Mouse (Mus musculus) kidney, embryonic 16.5 days (tissue): Measurements from ENCODE around the gene Hebp2. TPM values are rescaled to one million over a fixed set of nuclear protein-coding genes. Genes with fewer than 3 reads are reported as not detected.

Source experiments
- ATAC-seq: fragments of 200-750 bp; cut with Nextera tagmentation; 2 replicates; pipeline ENCODE4 v1.8.0; 2017; ENCODE audit warnings: moderate TSS enrichment; ENCODE audit not compliant: low FRiP score, low TSS enrichment
- H3K27ac ChIP-seq: fragments of 300-500 bp; sonication (generic); 2 replicates; pipeline ENCODE4 v1.5.1; 2014; ENCODE audit warnings: low read length
- H3K27me3 ChIP-seq: fragments of 300-500 bp; sonication (generic); 2 replicates; pipeline ENCODE4 v1.6.1; 2014; ENCODE audit warnings: low read length, control low read depth, mixed read lengths; ENCODE audit not compliant: insufficient read depth
- H3K36me3 ChIP-seq: fragments of 300-500 bp; sonication (generic); 2 replicates; pipeline ENCODE4 v1.6.1; 2014; ENCODE audit warnings: low read length, control low read depth, mixed read lengths; ENCODE audit not compliant: insufficient read depth
- H3K4me1 ChIP-seq: fragments of 300-500 bp; sonication (generic); 2 replicates; pipeline ENCODE4 v1.6.1; 2014; ENCODE audit warnings: low read length, control low read depth, mixed read lengths; ENCODE audit not compliant: insufficient read depth
- H3K4me2 ChIP-seq: fragments of 300-500 bp; sonication (generic); replicated peaks from 2 replicates; pipeline ENCODE4 v1.6.1; 2014; ENCODE audit warnings: low read depth, low read length
- H3K4me3 ChIP-seq: fragments of 300-500 bp; sonication (generic); 2 replicates; pipeline ENCODE4 v1.5.1; 2014; ENCODE audit warnings: mild to moderate bottlenecking, low read length
- H3K9ac ChIP-seq: fragments of 300-500 bp; sonication (generic); replicated peaks from 2 replicates; pipeline ENCODE4 v1.6.1; 2014; ENCODE audit warnings: low read length
- H3K9me3 ChIP-seq: fragments of 300-500 bp; sonication (generic); 2 replicates; pipeline ENCODE4 v1.6.1; 2016; ENCODE audit warnings: low read length, control low read depth
- WGBS: fragments of 180-500 bp; shearing (Covaris S2); extraction: QIAGEN DNeasy Blood & Tissue Kit; methylation state at CpG from one replicate; pipeline ENCODE4 v1.1.7; 2014; 5-methylcytosine and 5-hydroxymethylcytosine counted together
- polyA plus RNA-seq: library from polyadenylated mRNA; unstranded; fragments of >200 nt; fragmentation: Nextera tagmentation; extraction: Ambion mirVana; gene quantifications from 2 replicates; pipeline ENCODE4 v1.2.1, GENCODE M21; 2015

The Hebp2 gene
- polyA plus RNA-seq, 1 experiment from 2014 or later: 14.2 TPM

- peaks cover 22% of the 10 kb centered on the region; the same call in 1 of the 2 replicates for H3K36me3 ChIP-seq
- no peak overlapping the region for H3K4me3 ChIP-seq
- no peaks in the 10 kb centered on the region for H3K27me3 ChIP-seq
- peaks cover 12% of the 10 kb centered on the region for H3K4me1 ChIP-seq
- no peak overlapping the region for H3K4me2 ChIP-seq
- no peak overlapping the region for H3K27ac ChIP-seq
- ATAC-seq: no peak
- no peaks in the 10 kb centered on the region for H3K9me3 ChIP-seq
- H3K9ac ChIP-seq: no peak overlapping the region
- 60% methylated on average over 2 of the region's 2 CpGs for WGBS
Measured at GRCm38 (mm10) chr10:18522556-18522955, 23.3 kb downstream of the Hebp2 start.

GRCm38 (mm10) chr10:18511496-18511895 is 34.4 kb downstream of the Hebp2 start:
- H3K4me3 ChIP-seq: no peak overlapping the region
- H3K9me3 ChIP-seq: no peaks in the 10 kb centered on the region
- H3K4me1 ChIP-seq: peaks cover 3% of the 10 kb centered on the region; the same call in 1 of the 2 replicates
- ATAC-seq: no peak
- H3K36me3 ChIP-seq: 0 out of 2 replicates have a peak, but pooled peaks cover 8% of the 10 kb centered on the region
- H3K4me2 ChIP-seq: no peak overlapping the region
- no peak overlapping the region for H3K27ac ChIP-seq
- H3K9ac ChIP-seq: no peak overlapping the region
- H3K27me3 ChIP-seq: no peaks in the 10 kb centered on the region
- WGBS: 89% methylated on average over 11 of the region's 11 CpGs

- H3K9me3 ChIP-seq: no peaks in the 10 kb centered on the region
- 79% methylated on average over 3 of the region's 3 CpGs for WGBS
- 0 out of 2 replicates have a peak, but pooled peaks cover 8% of the 10 kb centered on the region for H3K36me3 ChIP-seq
- H3K27ac ChIP-seq: no peak overlapping the region
- H3K9ac ChIP-seq: no peak overlapping the region
- no peak overlapping the region for H3K4me3 ChIP-seq
- no peak for ATAC-seq
- no peak overlapping the region for H3K4me2 ChIP-seq
- H3K27me3 ChIP-seq: no peaks in the 10 kb centered on the region
- H3K4me1 ChIP-seq: peaks cover 7% of the 10 kb centered on the region; the same call in 1 of the 2 replicates
Measured at GRCm38 (mm10) chr10:18510663-18511062, 35.2 kb downstream of the Hebp2 start.

GRCm38 (mm10) chr10:18508586-18508985 is 37.3 kb downstream of the Hebp2 start:
- ATAC-seq: no peak
- 0 out of 2 replicates have a peak, but pooled peaks cover 8% of the 10 kb centered on the region for H3K36me3 ChIP-seq
- no peak overlapping the region for H3K27ac ChIP-seq

GRCm38 (mm10) chr10:18507869-18508473 is 37.9 kb downstream of the Hebp2 start:
- Histone ChIP-seq H3K4me1 (peaks cover 7% of the 10 kb centered on the region; the same call in 1 of the 2 replicates), H3K27ac (no peak overlapping the region), H3K9me3 (no peaks in the 10 kb centered on the region), H3K9ac (no peak overlapping the region), H3K4me2 (no peak overlapping the region), H3K4me3 (no peak overlapping the region), H3K27me3 (no peaks in the 10 kb centered on the region), H3K36me3 (0 out of 2 replicates have a peak, but pooled peaks cover 8% of the 10 kb centered on the region)
- no peak for ATAC-seq
- WGBS: 53% methylated on average over 2 of the region's 2 CpGs

More at GRCm38 (mm10) chr10:18508586-18508985, 37.3 kb downstream of the Hebp2 start:
- Histone ChIP-seq H3K9me3 (no peaks in the 10 kb centered on the region), H3K27me3 (no peaks in the 10 kb centered on the region), H3K4me2 (no peak overlapping the region), H3K4me1 (peaks cover 7% of the 10 kb centered on the region; the same call in 1 of the 2 replicates), H3K9ac (no peak overlapping the region), H3K4me3 (no peak overlapping the region)
- whole genome bisulfite sequencing: 91% methylated on average over 1 of the region's 1 CpGs

GRCm38 (mm10) chr10:18506501-18506946 is 39.4 kb downstream of the Hebp2 start:
- no peak overlapping the region for H3K4me2 ChIP-seq
- H3K4me1 ChIP-seq: peaks cover 7% of the 10 kb centered on the region; the same call in 1 of the 2 replicates
- 61% methylated on average over 6 of the region's 6 CpGs for WGBS
- H3K27me3 ChIP-seq: no peaks in the 10 kb centered on the region
- ATAC-seq: peak; percentile 73
- peaks cover 8% of the 10 kb centered on the region; the same call in 1 of the 2 replicates for H3K36me3 ChIP-seq
- peak overlapping the region; percentile 2; the same call in 1 of the 2 replicates for H3K27ac ChIP-seq
- H3K4me3 ChIP-seq: no peak overlapping the region
- H3K9me3 ChIP-seq: no peaks in the 10 kb centered on the region
- H3K9ac ChIP-seq: no peak overlapping the region

GRCm38 (mm10) chr10:18505690-18506089 is 40.2 kb downstream of the Hebp2 start:
- H3K4me3 ChIP-seq: no peak overlapping the region
- peaks cover 7% of the 10 kb centered on the region; the same call in 1 of the 2 replicates for H3K4me1 ChIP-seq
- ATAC-seq: no peak
- no peaks in the 10 kb centered on the region for H3K9me3 ChIP-seq
- no peak overlapping the region for H3K9ac ChIP-seq
- no peaks in the 10 kb centered on the region for H3K27me3 ChIP-seq
- no peak overlapping the region for H3K27ac ChIP-seq
- no peak overlapping the region for H3K4me2 ChIP-seq
- 74% methylated on average over 10 of the region's 10 CpGs for WGBS
- H3K36me3 ChIP-seq: peaks cover 6% of the 10 kb centered on the region; the same call in 1 of the 2 replicates

- no peak overlapping the region for H3K9ac ChIP-seq
- H3K36me3 ChIP-seq: peaks cover 5% of the 10 kb centered on the region
- no peak overlapping the region for H3K4me2 ChIP-seq
- H3K9me3 ChIP-seq: no peaks in the 10 kb centered on the region
- ATAC-seq: no peak
- H3K27me3 ChIP-seq: no peaks in the 10 kb centered on the region
- 70% methylated on average over 3 of the region's 3 CpGs for WGBS
- H3K27ac ChIP-seq: no peak overlapping the region
- H3K4me3 ChIP-seq: no peak overlapping the region
- H3K4me1 ChIP-seq: peaks cover 6% of the 10 kb centered on the region; the same call in 1 of the 2 replicates
Measured at GRCm38 (mm10) chr10:18501997-18502396, 43.9 kb downstream of the Hebp2 start.

- Histone ChIP-seq H3K36me3 (peaks cover 5% of the 10 kb centered on the region), H3K9ac (no peak overlapping the region), H3K27ac (no peak overlapping the region), H3K4me1 (peaks cover 13% of the 10 kb centered on the region; the same call in 1 of the 2 replicates), H3K4me3 (no peak overlapping the region), H3K9me3 (no peaks in the 10 kb centered on the region), H3K27me3 (no peaks in the 10 kb centered on the region), H3K4me2 (no peak overlapping the region)
- 81% methylated on average over 7 of the region's 7 CpGs for WGBS
- no peak for ATAC-seq
Measured at GRCm38 (mm10) chr10:18497066-18497465, 48.8 kb downstream of the Hebp2 start.

GRCm38 (mm10) chr10:18494249-18494648 is 51.6 kb downstream of the Hebp2 start:
- Histone ChIP-seq H3K9me3 (no peaks in the 10 kb centered on the region), H3K9ac (no peak overlapping the region), H3K4me1 (peaks cover 29% of the 10 kb centered on the region), H3K27ac (peak overlapping the region; percentile 23; the same call in 1 of the 2 replicates), H3K27me3 (no peaks in the 10 kb centered on the region), H3K36me3 (no peaks in the 10 kb centered on the region; the same call in 1 of the 2 replicates), H3K4me3 (no peak overlapping the region), H3K4me2 (no peak overlapping the region)
- ATAC-seq: no peak; the same call in 1 of the 2 replicates
- WGBS: 52% methylated on average over 7 of the region's 7 CpGs
